Comparison of ENCODE assay signal across 8 mouse cellular contexts in genomic region chr5:31004184-31004583, GRCm38 (mm10). TPM values are rescaled to one million over a fixed set of nuclear protein-coding genes. Genes with fewer than 3 reads are reported as not detected.
DNase-seq lines count a peak whose midpoint lies in the region; ATAC-seq and TF ChIP-seq lines count a peak whose summit lies in the region.

No protein-coding gene starts in this region.

- whole genome bisulfite sequencing in forebrain, embryonic 16.5 days: 3% methylated on average over 5 of the region's 5 CpGs
- WGBS in hindbrain, embryonic 10.5 days: 7% methylated on average over 5 of the region's 5 CpGs

- H3K27ac ChIP-seq in MEL (ENCODE audit: control insufficient read depth, low read depth, low read length): no peak overlapping the region
- no peak overlapping the region for H3K27ac ChIP-seq in forebrain, embryonic 16.5 days (ENCODE audit: low read length)
- no peak overlapping the region for H3K27ac ChIP-seq in hindbrain, embryonic 10.5 days

- H3K4me3 ChIP-seq in MEL (ENCODE audit: control insufficient read depth in 1 of 2, insufficient read depth in 1 of 2, low read depth in 2 of 2, low read length in 2 of 2): no peak overlapping the region; a peak in 1 of 4 replicates
- H3K4me3 ChIP-seq in forebrain, embryonic 16.5 days (replicated peaks; ENCODE audit: low read length): no peak overlapping the region
- no peak overlapping the region for H3K4me3 ChIP-seq in hindbrain, embryonic 10.5 days

- no peaks in the 10 kb centered on the region for H3K9me3 ChIP-seq in MEL (replicated peaks; ENCODE audit: insufficient read depth, low read length)
- H3K9me3 ChIP-seq in forebrain, embryonic 16.5 days (ENCODE audit: control insufficient read depth, low read length): no peaks in the 10 kb centered on the region
- no peaks in the 10 kb centered on the region for H3K9me3 ChIP-seq in hindbrain, embryonic 10.5 days

- H3K36me3 ChIP-seq in MEL (ENCODE audit: control insufficient read depth in 1 of 2, insufficient read depth in 2 of 2, low read length in 2 of 2): no peaks in the 10 kb centered on the region
- H3K36me3 ChIP-seq in forebrain, embryonic 16.5 days (ENCODE audit: control insufficient read depth, insufficient read depth): no peaks in the 10 kb centered on the region
- H3K36me3 ChIP-seq in hindbrain, embryonic 10.5 days: no peaks in the 10 kb centered on the region

- no peak overlapping the region for H3K4me2 ChIP-seq in forebrain, embryonic 16.5 days (ENCODE audit: low read length)

- no peaks in the 10 kb centered on the region for H3K79me2 ChIP-seq in MEL (ENCODE audit: control insufficient read depth, insufficient read depth, low read length, poor library complexity)

- H3K27me3 ChIP-seq in MEL (ENCODE audit: control insufficient read depth in 1 of 2, insufficient read depth in 2 of 2, low read length in 2 of 2): peaks cover 11 to 16% of the 10 kb centered on the region in 2 experiments
- H3K27me3 ChIP-seq in forebrain, embryonic 16.5 days (replicated peaks; ENCODE audit: control insufficient read depth, insufficient read depth, low read length): no peaks in the 10 kb centered on the region
- H3K27me3 ChIP-seq in hindbrain, embryonic 10.5 days (ENCODE audit: insufficient read depth, poor library complexity, severe bottlenecking): no peaks in the 10 kb centered on the region

- peak; percentile 95 for DNase-seq in MEL (ENCODE audit: low read depth, low spot score)
- DNase-seq in cerebellum, adult 11 months: peak; percentile 85
- DNase-seq in hindbrain, embryonic 10.5 days (ENCODE audit: low spot score): peak; percentile 90
- peak; percentile 74 to 94 for DNase-seq in layer of hippocampus, adult 8-10 months (ENCODE audit: low spot score in 2 of 2)
- peak; percentile 92 for DNase-seq in lung, postnatal 10 days
- peak; percentile 94 for DNase-seq in retina, embryonic 14.5 days (ENCODE audit: low spot score)
- DNase-seq in thymus, postnatal 25 days: peak; percentile 89

- H3K9ac ChIP-seq in MEL (ENCODE audit: control insufficient read depth, low read depth, low read length, poor library complexity, severe bottlenecking): no peak overlapping the region
- H3K9ac ChIP-seq in forebrain, embryonic 16.5 days (replicated peaks; ENCODE audit: low read depth, low read length): no peak overlapping the region

- TF ChIP-seq EP300 in MEL (IDR thresholded peaks at IDR 0.05; ENCODE audit: low read depth in 1 of 2, low read length in 2 of 2): no peak

- no peaks in the 10 kb centered on the region for H3K4me1 ChIP-seq in MEL (ENCODE audit: control insufficient read depth in 1 of 2, insufficient read depth in 2 of 2, low read length in 2 of 2)
- H3K4me1 ChIP-seq in forebrain, embryonic 16.5 days (replicated peaks; ENCODE audit: control insufficient read depth, insufficient read depth, low read length): no peaks in the 10 kb centered on the region
- peaks cover 6% of the 10 kb centered on the region; the same call in 1 of the 2 replicates for H3K4me1 ChIP-seq in hindbrain, embryonic 10.5 days (replicated peaks)

- ATAC-seq in forebrain, embryonic 16.5 days: peak; percentile 74

- no peak for TF ChIP-seq POLR2A in MEL (IDR thresholded peaks at IDR 0.05; ENCODE audit: control insufficient read depth in 1 of 2, insufficient read depth in 1 of 2, low read depth in 1 of 2, low read length in 2 of 2, poor library complexity in 1 of 2)

- peak; percentile 92 for TF ChIP-seq RAD21 in MEL (IDR thresholded peaks at IDR 0.05; ENCODE audit: low read depth, low read length)

- peak; percentile 95 to 99 (median 97) for TF ChIP-seq CTCF in MEL (IDR thresholded peaks at IDR 0.05 in 2 of 3, conservative IDR thresholded peaks at IDR 0.05 in 1 of 3; ENCODE audit: control insufficient read depth in 1 of 3, insufficient read depth in 1 of 3, low read depth in 2 of 3, low read length in 3 of 3, poor library complexity in 1 of 3, severe bottlenecking in 1 of 3)

TF ChIP-seq in MEL, 35 proteins besides CTCF, POLR2A, EP300 and RAD21:
- TF ChIP-seq MYC (IDR thresholded peaks at IDR 0.05; ENCODE audit: low read depth, low read length) (0 out of 2 replicates have a peak, but pooled peaks have one; percentile 7), RCOR1 (IDR thresholded peaks at IDR 0.05; ENCODE audit: low read depth, low read length) (no peak), SIN3A (IDR thresholded peaks at IDR 0.05; ENCODE audit: low read length) (0 out of 2 replicates have a peak, but pooled peaks have one; percentile 13), ZC3H11A (IDR thresholded peaks at IDR 0.05; ENCODE audit: low read depth, low read length) (peak; percentile 83), USF2 (IDR thresholded peaks at IDR 0.05; ENCODE audit: borderline replicate concordance in 1 of 2, insufficient read depth in 1 of 2, low read depth in 1 of 2, low read length in 2 of 2) (no peak), SMC3 (IDR thresholded peaks at IDR 0.05; ENCODE audit: low read depth, low read length) (peak; percentile 95)

RNA-seq across cellular contexts. Expression of gene Tcf23, which starts 35.7 kb away (rescaled TPM):
- total RNA-seq in MEL (2012; rRNA removed): 0.03 and 0.08 TPM in 2 replicates
- polyA plus RNA-seq in MEL (2012; ENCODE audit: insufficient read depth in 1 of 2, insufficient read length in 2 of 2, low read depth in 1 of 2, low replicate concordance in 2 of 2, missing spikeins in 1 of 2): under 1 TPM in 1 of 2 experiments, not detected in 1; 0.07 TPM
- not detected in 2 replicates for polyA plus RNA-seq in forebrain, embryonic 16.5 days (2015; fragmentation: Nextera tagmentation; extraction: Ambion mirVana)
- polyA plus RNA-seq in hindbrain, embryonic 10.5 days (2016; fragmentation: Nextera tagmentation; extraction: Ambion mirVana): not detected in 2 replicates
- total RNA-seq in layer of hippocampus, adult 8-10 months (2022): under 1 TPM; 0.14 to 0.28 (median 0.22) TPM

RNA-seq across cellular contexts. Expression of gene Atraid, which starts 43.9 kb away (rescaled TPM):
- 31.7 and 37.2 TPM in 2 replicates for total RNA-seq in MEL (2012; rRNA removed)
- polyA plus RNA-seq in MEL (2012; ENCODE audit: insufficient read depth in 1 of 2, insufficient read length in 2 of 2, low read depth in 1 of 2, low replicate concordance in 2 of 2, missing spikeins in 1 of 2): 10 to 100 TPM in 1 of 2 experiments, not detected in 1; 58.0 TPM
- polyA plus RNA-seq in forebrain, embryonic 16.5 days (2015; fragmentation: Nextera tagmentation; extraction: Ambion mirVana): 155 and 158 TPM in 2 replicates
- 86.2 and 110 TPM in 2 replicates for polyA plus RNA-seq in hindbrain, embryonic 10.5 days (2016; fragmentation: Nextera tagmentation; extraction: Ambion mirVana)
- total RNA-seq in layer of hippocampus, adult 8-10 months (2022): 10 to 100 TPM; 69.8 to 92.2 (median 78.6) TPM

RNA-seq across cellular contexts. Expression of gene Preb, which starts 44.0 kb away (rescaled TPM):
- 141 and 143 TPM in 2 replicates for total RNA-seq in MEL (2012; rRNA removed)
- polyA plus RNA-seq in MEL (2012; ENCODE audit: insufficient read depth in 1 of 2, insufficient read length in 2 of 2, low read depth in 1 of 2, low replicate concordance in 2 of 2, missing spikeins in 1 of 2): 100 to 1,000 TPM in 1 of 2 experiments, not detected in 1; 247 TPM
- polyA plus RNA-seq in forebrain, embryonic 16.5 days (2015; fragmentation: Nextera tagmentation; extraction: Ambion mirVana): 135 and 140 TPM in 2 replicates
- polyA plus RNA-seq in hindbrain, embryonic 10.5 days (2016; fragmentation: Nextera tagmentation; extraction: Ambion mirVana): 147 and 152 TPM in 2 replicates
- 100 to 1,000 TPM; 118 to 148 (median 139) TPM for total RNA-seq in layer of hippocampus, adult 8-10 months (2022)

RNA-seq across cellular contexts. Expression of gene Slc5a6, which starts 44.5 kb away (rescaled TPM):
- total RNA-seq in MEL (2012; rRNA removed): 25.6 and 34.5 TPM in 2 replicates
- polyA plus RNA-seq in MEL (2012; ENCODE audit: insufficient read depth in 1 of 2, insufficient read length in 2 of 2, low read depth in 1 of 2, low replicate concordance in 2 of 2, missing spikeins in 1 of 2): 10 to 100 TPM in 1 of 2 experiments, not detected in 1; 41.7 TPM
- 15.7 and 18.2 TPM in 2 replicates for polyA plus RNA-seq in forebrain, embryonic 16.5 days (2015; fragmentation: Nextera tagmentation; extraction: Ambion mirVana)
- 8.1 and 10.1 TPM in 2 replicates for polyA plus RNA-seq in hindbrain, embryonic 10.5 days (2016; fragmentation: Nextera tagmentation; extraction: Ambion mirVana)
- total RNA-seq in layer of hippocampus, adult 8-10 months (2022): 10 to 100 TPM; 15.8 to 21.3 (median 18.6) TPM

RNA-seq across cellular contexts. Expression of gene Cad, which starts 50.4 kb away (rescaled TPM):
- total RNA-seq in MEL (2012; rRNA removed): 213 and 228 TPM in 2 replicates
- 100 to 1,000 TPM; 254 to 383 TPM for polyA plus RNA-seq in MEL (2012; ENCODE audit: insufficient read depth in 1 of 2, insufficient read length in 2 of 2, low read depth in 1 of 2, low replicate concordance in 2 of 2, missing spikeins in 1 of 2)
- 19.8 and 20.1 TPM in 2 replicates for polyA plus RNA-seq in forebrain, embryonic 16.5 days (2015; fragmentation: Nextera tagmentation; extraction: Ambion mirVana)
- 43.5 and 55.9 TPM in 2 replicates for polyA plus RNA-seq in hindbrain, embryonic 10.5 days (2016; fragmentation: Nextera tagmentation; extraction: Ambion mirVana)
- 10 to 100 TPM; 18.2 to 20.4 (median 19.2) TPM for total RNA-seq in layer of hippocampus, adult 8-10 months (2022)
